Mouse (Mus musculus) megakaryocyte, adult 5-6 weeks (primary cell): ENCODE measurements at regions not wholly inside any gene's neighbourhood (a gene's known extent, or its start where the extent isn't known, plus 50 kb on each side); places are given as distances from the start of the nearest gene placed in this dataset.
A peak's percentile ranks its signal among the peaks of the same experiment; 100 is the strongest.

Source experiments
- ATAC-seq: 2 replicates; pipeline ENCODE4 v1.8.0; 2016; ENCODE audit warnings: mild to moderate bottlenecking, inconsistent platforms; ENCODE audit not compliant: poor library complexity, severe bottlenecking

DNA sequence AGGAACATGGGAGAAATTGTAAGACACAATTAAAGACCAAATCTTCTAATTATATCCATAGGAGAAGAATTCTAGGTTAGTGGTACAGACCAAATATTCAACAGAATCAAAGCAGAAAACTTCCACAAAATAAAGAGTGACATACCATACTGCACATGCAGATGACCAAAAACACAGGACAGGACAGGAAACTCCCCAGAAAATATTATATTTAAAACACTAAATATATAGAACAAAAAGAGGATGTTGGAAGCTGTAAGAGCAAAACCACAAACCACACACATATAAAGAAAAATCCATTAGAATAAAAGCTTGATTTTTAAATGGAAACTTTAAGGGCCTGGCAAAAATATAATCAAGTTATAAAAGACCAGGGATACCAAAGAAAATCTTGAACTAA, 66.5 kb downstream of the Htr1b start:
- ATAC-seq = peak; percentile 51; the same call in 1 of the 2 replicates

GRCm38 (mm10) chr9:81538354-81538753, 95.3 kb downstream of the Htr1b start:
- ATAC-seq = no peak
